Mouse (Mus musculus): Measurements from ENCODE around the gene Cpox.

DNA sequence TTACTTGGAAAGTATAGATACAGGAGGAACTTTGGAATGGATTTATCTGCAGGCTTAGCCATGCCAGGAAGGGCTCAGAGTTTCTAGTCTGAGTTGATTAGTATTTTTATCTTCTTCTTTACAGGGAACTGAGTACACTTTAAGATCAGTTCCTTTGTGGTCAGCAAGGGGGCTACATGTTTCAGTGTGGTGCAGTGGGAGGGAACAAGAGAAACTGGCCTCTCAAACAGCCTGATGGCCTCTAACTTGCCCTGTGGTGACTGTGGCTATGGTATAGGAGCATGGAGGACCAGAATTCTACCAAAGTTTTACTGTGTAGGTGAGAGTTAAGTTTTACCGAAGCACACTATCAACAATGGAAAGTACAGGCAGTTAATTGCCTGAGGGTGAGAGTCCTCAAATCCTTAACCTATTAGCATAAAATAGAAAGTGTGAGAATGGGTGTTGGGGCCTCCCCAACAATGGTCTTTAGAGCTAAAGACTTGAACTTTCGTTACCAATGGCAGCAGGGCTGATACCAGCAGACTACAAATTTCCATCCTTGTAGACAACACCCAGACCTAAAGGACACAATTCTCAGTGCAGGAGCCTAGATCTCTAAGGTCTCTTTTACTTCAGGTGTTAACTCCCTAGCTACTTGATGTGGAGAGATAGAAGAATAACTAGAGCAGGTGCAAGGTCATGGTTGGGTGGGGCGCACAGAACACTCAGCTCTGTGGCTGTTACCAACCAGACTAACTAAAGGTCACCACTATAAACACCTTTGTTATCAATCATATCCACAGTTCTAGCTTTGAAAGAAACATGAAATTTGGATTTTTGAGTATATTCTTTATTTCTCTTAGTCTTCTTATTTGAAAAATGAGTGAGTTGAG is 38.7 kb downstream of the Cpox start:
- TF ChIP-seq CTCF (IDR thresholded peaks at IDR 0.05; ENCODE audit: low read depth, low read length) = no peak
- no peak for TF ChIP-seq TAL1 (conservative IDR thresholded peaks at IDR 0.05; ENCODE audit: low read depth, low read length)
- TF ChIP-seq POLR2AphosphoS5 (IDR thresholded peaks at IDR 0.05; ENCODE audit: insufficient replicate concordance, low read depth, low read length) = no peak
- TF ChIP-seq GATA2 (IDR thresholded peaks at IDR 0.05; ENCODE audit: borderline replicate concordance, low read depth, low read length) = no peak
